Mouse (Mus musculus): ENCODE results near the gene Prpf4b. TPM values are rescaled to one million over a fixed set of nuclear protein-coding genes. Genes with fewer than 3 reads are reported as not detected.

Gene Prpf4b
- polyA plus RNA-seq, 1 experiment = 3.3 TPM

Other genes with a start within 250 kb of the Prpf4b start
- gene Pxdc1, start 221.8 kb upstream of the Prpf4b start, polyA plus RNA-seq (2012; rRNA removed) = 55.0 and 119 TPM in 2 replicates
- gene Fam50b, start 140.5 kb upstream of the Prpf4b start, polyA plus RNA-seq (2012; rRNA removed) = not detected in 2 replicates
- gene Fam217a, start 49.0 kb downstream of the Prpf4b start, polyA plus RNA-seq (2012; rRNA removed) = not detected in 2 replicates
- not detected in 2 replicates for gene 4933417A18Rik, start 49.1 kb downstream of the Prpf4b start, polyA plus RNA-seq (2012; rRNA removed)
- 1.8 and 4.9 TPM in 2 replicates for gene Eci3, start 88.5 kb downstream of the Prpf4b start, polyA plus RNA-seq (2012; rRNA removed)
- gene Eci2, start 151.8 kb downstream of the Prpf4b start, polyA plus RNA-seq (2012; rRNA removed) = 8.6 and 14.9 TPM in 2 replicates